Mouse (Mus musculus) forebrain, embryonic 13.5 days (tissue): ENCODE data around the gene Upb1. TPM values are rescaled to one million over a fixed set of nuclear protein-coding genes. Genes with fewer than 3 reads are reported as not detected.
"Not testable (repeated sequence)": the region's sequence is repeated elsewhere in the genome, so short reads cannot be mapped to it uniquely, and the experiment has no call there.

ENCODE experiments used
- ATAC-seq: fragments of 200-750 bp; cut with Nextera tagmentation; 2 replicates; pipeline ENCODE4 v1.8.0; 2017
- H3K27ac ChIP-seq: fragments of 300-500 bp; sonication (generic); 2 replicates; pipeline ENCODE4 v1.5.1; 2015; ENCODE audit warnings: inconsistent platforms, mild to moderate bottlenecking, moderate library complexity
- H3K27me3 ChIP-seq: fragments of 300-500 bp; sonication (generic); 2 replicates; pipeline ENCODE4 v1.6.1; 2015; ENCODE audit warnings: mild to moderate bottlenecking, inconsistent platforms
- H3K36me3 ChIP-seq: fragments of 300-500 bp; sonication (generic); 2 replicates; pipeline ENCODE4 v1.6.1; 2015; ENCODE audit warnings: mild to moderate bottlenecking, inconsistent platforms; ENCODE audit not compliant: poor library complexity, severe bottlenecking
- H3K4me1 ChIP-seq: fragments of 300-500 bp; sonication (generic); 2 replicates; pipeline ENCODE4 v1.6.1; 2015; ENCODE audit warnings: inconsistent platforms
- H3K4me2 ChIP-seq: fragments of 300-500 bp; sonication (generic); 2 replicates; pipeline ENCODE4 v1.6.1; 2015; ENCODE audit warnings: inconsistent platforms, mild to moderate bottlenecking, moderate library complexity
- H3K4me3 ChIP-seq: fragments of 300-500 bp; sonication (generic); 2 replicates; pipeline ENCODE4 v1.5.1; 2015; ENCODE audit warnings: mild to moderate bottlenecking, inconsistent platforms
- H3K9ac ChIP-seq: fragments of 300-500 bp; sonication (generic); 2 replicates; pipeline ENCODE4 v1.6.1; 2015; ENCODE audit warnings: mild to moderate bottlenecking, inconsistent platforms
- H3K9me3 ChIP-seq: fragments of 300-500 bp; sonication (generic); replicated peaks from 2 replicates; pipeline ENCODE4 v1.6.1; 2016; ENCODE audit warnings: inconsistent platforms
- WGBS: fragments of 180-500 bp; shearing (Covaris S2); methylation state at CpG from one replicate; pipeline ENCODE4 v1.1.7; 2015; 5-methylcytosine and 5-hydroxymethylcytosine counted together
- polyA plus RNA-seq: library from polyadenylated mRNA; unstranded; fragments of >200 nt; fragmentation: Nextera tagmentation; extraction: Ambion mirVana; gene quantifications from 2 replicates; pipeline ENCODE4 v1.2.1, GENCODE M21; 2015

Upb1 gene
- polyA plus RNA-seq, 1 experiment from 2014 or later: not detected

- Histone ChIP-seq H3K27me3 (no peaks in the 10 kb centered on the region), H3K36me3 (no peaks in the 10 kb centered on the region), H3K4me3 (no peak overlapping the region), H3K27ac (no peak overlapping the region), H3K9ac (no peak overlapping the region), H3K9me3 (no peaks in the 10 kb centered on the region), H3K4me2 (no peak overlapping the region), H3K4me1 (0 out of 2 replicates have a peak, but pooled peaks cover 4% of the 10 kb centered on the region)
- no peak for ATAC-seq
- 42% methylated on average over 14 of the region's 14 CpGs for WGBS
Observed at GRCm38 (mm10) chr10:75396966-75397365, 3.9 kb upstream of the Upb1 start.

GRCm38 (mm10) chr10:75405916-75406315 lies 5.0 kb downstream of the Upb1 start:
- no peak for ATAC-seq
- no peak overlapping the region for H3K4me3 ChIP-seq

GRCm38 (mm10) chr10:75406755-75407154 lies 5.8 kb downstream of the Upb1 start:
- H3K27ac ChIP-seq: no peak overlapping the region
- 48% methylated on average over 13 of the region's 13 CpGs for WGBS
- no peaks in the 10 kb centered on the region for H3K9me3 ChIP-seq
- no peak overlapping the region for H3K4me2 ChIP-seq
- H3K9ac ChIP-seq: no peak overlapping the region
- H3K4me1 ChIP-seq: peaks cover 8% of the 10 kb centered on the region
- no peaks in the 10 kb centered on the region for H3K27me3 ChIP-seq
- no peaks in the 10 kb centered on the region for H3K36me3 ChIP-seq
- no peak for ATAC-seq
- H3K4me3 ChIP-seq: no peak overlapping the region

More at GRCm38 (mm10) chr10:75405916-75406315, 5.0 kb downstream of the Upb1 start:
- WGBS: 88% methylated on average over 8 of the region's 8 CpGs
- H3K9me3 ChIP-seq: no peaks in the 10 kb centered on the region
- no peaks in the 10 kb centered on the region for H3K27me3 ChIP-seq
- peaks cover 3% of the 10 kb centered on the region for H3K4me1 ChIP-seq
- H3K36me3 ChIP-seq: no peaks in the 10 kb centered on the region
- H3K9ac ChIP-seq: no peak overlapping the region
- H3K27ac ChIP-seq: no peak overlapping the region
- no peak overlapping the region for H3K4me2 ChIP-seq

GRCm38 (mm10) chr10:75407741-75408140 lies 6.8 kb downstream of the Upb1 start:
- Histone ChIP-seq H3K4me1 (peaks cover 15% of the 10 kb centered on the region), H3K27ac (no peak overlapping the region), H3K9me3 (no peaks in the 10 kb centered on the region), H3K4me2 (no peak overlapping the region), H3K9ac (no peak overlapping the region), H3K4me3 (no peak overlapping the region), H3K36me3 (no peaks in the 10 kb centered on the region), H3K27me3 (no peaks in the 10 kb centered on the region)
- 86% methylated on average over 4 of the region's 4 CpGs for WGBS
- no peak for ATAC-seq

GRCm38 (mm10) chr10:75411343-75412113 lies 10.6 kb downstream of the Upb1 start:
- ATAC-seq: peak; percentile 70; the same call in 1 of the 2 replicates
- H3K4me1 ChIP-seq: peaks cover 20% of the 10 kb centered on the region
- H3K9ac ChIP-seq, H3K27me3 ChIP-seq, H3K4me2 ChIP-seq, H3K4me3 ChIP-seq, H3K36me3 ChIP-seq, H3K9me3 ChIP-seq: not testable (repeated sequence)
- H3K27ac ChIP-seq: peak overlapping the region; percentile 59
- 33% methylated on average over 10 of the region's 10 CpGs for WGBS

- no peak overlapping the region for H3K9ac ChIP-seq
- peak overlapping the region; percentile 40 for H3K4me2 ChIP-seq
- ATAC-seq: 0 out of 2 replicates have a peak, but pooled peaks have one; percentile 19
- H3K36me3 ChIP-seq: no peaks in the 10 kb centered on the region
- 50% methylated on average over 27 of the region's 27 CpGs for WGBS
- H3K27ac ChIP-seq: no peak overlapping the region
- no peak overlapping the region for H3K4me3 ChIP-seq
- peaks cover 20% of the 10 kb centered on the region for H3K4me1 ChIP-seq
- no peaks in the 10 kb centered on the region for H3K9me3 ChIP-seq
- H3K27me3 ChIP-seq: no peaks in the 10 kb centered on the region
Observed at GRCm38 (mm10) chr10:75412114-75413103, 11.5 kb downstream of the Upb1 start.

GRCm38 (mm10) chr10:75414925-75415324 lies 14.0 kb downstream of the Upb1 start:
- no peak overlapping the region for H3K4me2 ChIP-seq
- 87% methylated on average over 7 of the region's 7 CpGs for WGBS
- no peaks in the 10 kb centered on the region for H3K27me3 ChIP-seq
- peaks cover 20% of the 10 kb centered on the region for H3K4me1 ChIP-seq
- H3K36me3 ChIP-seq: no peaks in the 10 kb centered on the region
- H3K9me3 ChIP-seq: no peaks in the 10 kb centered on the region
- no peak overlapping the region for H3K4me3 ChIP-seq
- no peak overlapping the region for H3K9ac ChIP-seq
- H3K27ac ChIP-seq: no peak overlapping the region
- no peak for ATAC-seq

- no peaks in the 10 kb centered on the region for H3K36me3 ChIP-seq
- H3K9ac ChIP-seq: no peak overlapping the region
- H3K27me3 ChIP-seq: no peaks in the 10 kb centered on the region
- H3K4me2 ChIP-seq: no peak overlapping the region
- H3K9me3 ChIP-seq: no peaks in the 10 kb centered on the region
- no peak overlapping the region for H3K4me3 ChIP-seq
- no peak for ATAC-seq
- H3K27ac ChIP-seq: no peak overlapping the region
- H3K4me1 ChIP-seq: peaks cover 7% of the 10 kb centered on the region
- 94% methylated on average over 8 of the region's 8 CpGs for WGBS
Observed at GRCm38 (mm10) chr10:75417363-75418042, 16.6 kb downstream of the Upb1 start.

- no peak for ATAC-seq
- Histone ChIP-seq H3K4me1 (no peaks in the 10 kb centered on the region), H3K27ac (no peak overlapping the region), H3K9me3 (no peaks in the 10 kb centered on the region), H3K4me3 (no peak overlapping the region), H3K36me3 (no peaks in the 10 kb centered on the region), H3K4me2 (no peak overlapping the region), H3K27me3 (no peaks in the 10 kb centered on the region), H3K9ac (no peak overlapping the region)
- WGBS: 62% methylated on average over 4 of the region's 4 CpGs
Observed at GRCm38 (mm10) chr10:75418747-75419146, 17.8 kb downstream of the Upb1 start.

- Histone ChIP-seq H3K9ac (no peak overlapping the region), H3K4me1 (no peaks in the 10 kb centered on the region), H3K27ac (no peak overlapping the region), H3K4me3 (no peak overlapping the region), H3K4me2 (no peak overlapping the region), H3K9me3 (no peaks in the 10 kb centered on the region), H3K36me3 (no peaks in the 10 kb centered on the region), H3K27me3 (no peaks in the 10 kb centered on the region)
- ATAC-seq: no peak
- WGBS: 92% methylated on average over 10 of the region's 10 CpGs
Observed at GRCm38 (mm10) chr10:75424498-75424901, 23.6 kb downstream of the Upb1 start.

GRCm38 (mm10) chr10:75428049-75429003 lies 27.4 kb downstream of the Upb1 start:
- WGBS: 81% methylated on average over 13 of the region's 13 CpGs
- H3K9me3 ChIP-seq: 0 out of 2 replicates have a peak, but pooled peaks cover 7% of the 10 kb centered on the region

More at GRCm38 (mm10) chr10:75428049-75429003, 27.4 kb downstream of the Upb1 start:
- Histone ChIP-seq H3K27ac (no peak overlapping the region), H3K4me3 (no peak overlapping the region), H3K36me3 (no peaks in the 10 kb centered on the region), H3K4me1 (no peaks in the 10 kb centered on the region), H3K9ac (no peak overlapping the region), H3K4me2 (no peak overlapping the region), H3K27me3 (no peaks in the 10 kb centered on the region)
- ATAC-seq: no peak
